Comparison of ENCODE assay signal across 22 mouse cellular contexts in the genomic region with DNA sequence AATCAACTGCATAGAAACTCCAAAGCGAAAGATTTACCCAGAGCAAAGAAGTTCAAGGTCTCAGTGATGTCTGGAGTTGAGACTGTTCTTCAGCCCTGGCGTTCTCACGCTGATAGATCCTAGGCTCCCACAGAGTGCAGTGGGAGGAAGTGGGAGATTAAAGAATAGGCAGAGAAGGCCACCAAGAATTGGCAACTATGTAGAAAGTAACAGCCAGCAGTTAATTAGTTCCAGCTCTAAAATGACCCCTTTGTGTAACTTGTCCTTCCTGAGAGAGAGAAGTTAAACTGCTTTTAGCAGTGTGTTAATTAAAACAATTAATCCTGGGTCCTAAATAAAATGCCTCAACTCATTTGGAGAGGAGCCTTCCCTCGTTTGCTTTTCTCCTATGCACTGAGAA.
DNase-seq lines count a peak whose midpoint lies in the region; ATAC-seq and TF ChIP-seq lines count a peak whose summit lies in the region.
"Had no signal": no experiment of that assay in that cellular context is flagged by ENCODE, and none has a peak within 500 bp of the region (broad histone marks: within the 10 kb centered on the region; RNA-seq: fewer than 3 reads in every experiment).

No protein-coding gene starts in this region.

- H3K27me3 ChIP-seq in forebrain, embryonic 16.5 days (replicated peaks; ENCODE audit: control insufficient read depth, insufficient read depth, low read length), result no peaks in the 10 kb centered on the region
- no peaks in the 10 kb centered on the region for H3K27me3 ChIP-seq in forebrain, embryonic 12.5 days
- no peaks in the 10 kb centered on the region for H3K27me3 ChIP-seq in limb, embryonic 10.5 days (ENCODE audit: low read depth, poor library complexity, severe bottlenecking)
- H3K27me3 ChIP-seq: forebrain, embryonic 13.5 days had no signal

- H3K9me3 ChIP-seq in forebrain, embryonic 16.5 days (ENCODE audit: control insufficient read depth, low read length), result no peaks in the 10 kb centered on the region
- no peaks in the 10 kb centered on the region for H3K9me3 ChIP-seq in forebrain, embryonic 12.5 days
- no peaks in the 10 kb centered on the region for H3K9me3 ChIP-seq in limb, embryonic 10.5 days (replicated peaks)
- H3K9me3 ChIP-seq: embryonic facial prominence, embryonic 10.5 days; forebrain, embryonic 13.5 days; heart, embryonic 10.5 days had no signal

- H3K4me1 ChIP-seq in forebrain, embryonic 16.5 days (replicated peaks; ENCODE audit: control insufficient read depth, insufficient read depth, low read length), result no peaks in the 10 kb centered on the region
- H3K4me1 ChIP-seq in forebrain, embryonic 12.5 days, result no peaks in the 10 kb centered on the region
- H3K4me1 ChIP-seq in limb, embryonic 10.5 days, result no peaks in the 10 kb centered on the region
- H3K4me1 ChIP-seq: embryonic facial prominence, embryonic 10.5 days; forebrain, embryonic 13.5 days; heart, embryonic 10.5 days had no signal

- no peak overlapping the region for H3K27ac ChIP-seq in forebrain, embryonic 16.5 days (ENCODE audit: low read length)
- no peak overlapping the region for H3K27ac ChIP-seq in forebrain, embryonic 12.5 days
- peak overlapping the region; percentile 61; the same call in 1 of the 2 replicates for H3K27ac ChIP-seq in layer of hippocampus, adult 2 months
- H3K27ac ChIP-seq in limb, embryonic 10.5 days, result no peak overlapping the region
- H3K27ac ChIP-seq: embryonic facial prominence, embryonic 10.5 days; forebrain, embryonic 13.5 days; heart, embryonic 10.5 days; hindbrain, embryonic 14.5 days had no signal

- WGBS in forebrain, embryonic 16.5 days, result 28% methylated on average over 4 of the region's 4 CpGs
- 37% methylated on average over 4 of the region's 4 CpGs for WGBS in forebrain, embryonic 12.5 days
- WGBS in limb, embryonic 10.5 days, result 38% methylated on average over 4 of the region's 4 CpGs

- no peak for TF ChIP-seq CTCF in layer of hippocampus, adult 2 months (conservative IDR thresholded peaks at IDR 0.05)
- TF ChIP-seq CTCF in brain, embryonic 14.5 days (IDR thresholded peaks at IDR 0.05; ENCODE audit: borderline replicate concordance, extremely low read depth, insufficient read depth, insufficient read length), result no peak

- no peak for TF ChIP-seq POLR2A in brain, embryonic 14.5 days (IDR thresholded peaks at IDR 0.05; ENCODE audit: borderline replicate concordance, extremely low read depth, insufficient read depth, insufficient read length, poor library complexity, severe bottlenecking)

- H3K4me2 ChIP-seq in forebrain, embryonic 16.5 days (ENCODE audit: low read length), result no peak overlapping the region
- no peak overlapping the region for H3K4me2 ChIP-seq in forebrain, embryonic 12.5 days
- H3K4me2 ChIP-seq: forebrain, embryonic 13.5 days; hindbrain, embryonic 14.5 days had no signal

- peak; percentile 62; the same call in 1 of the 2 replicates for ATAC-seq in forebrain, embryonic 16.5 days
- ATAC-seq in forebrain, embryonic 12.5 days (ENCODE audit: low FRiP score), result no peak
- ATAC-seq: activated CD4-positive, CD25-positive, alpha-beta regulatory T cell, adult 4 months; forebrain, embryonic 13.5 days; inflammation-experienced regulatory T-cells, adult 6 months; Patski had no signal

- no peak overlapping the region for H3K4me3 ChIP-seq in forebrain, embryonic 16.5 days (replicated peaks; ENCODE audit: low read length)
- no peak overlapping the region for H3K4me3 ChIP-seq in forebrain, embryonic 12.5 days (replicated peaks)
- no peak overlapping the region for H3K4me3 ChIP-seq in layer of hippocampus, adult 2 months
- no peak overlapping the region for H3K4me3 ChIP-seq in limb, embryonic 10.5 days
- H3K4me3 ChIP-seq: embryonic facial prominence, embryonic 10.5 days; forebrain, embryonic 13.5 days; heart, embryonic 10.5 days had no signal

- H3K36me3 ChIP-seq in forebrain, embryonic 16.5 days (ENCODE audit: control insufficient read depth, insufficient read depth), result no peaks in the 10 kb centered on the region
- H3K36me3 ChIP-seq in forebrain, embryonic 12.5 days (replicated peaks), result no peaks in the 10 kb centered on the region
- no peaks in the 10 kb centered on the region for H3K36me3 ChIP-seq in limb, embryonic 10.5 days
- H3K36me3 ChIP-seq: embryonic facial prominence, embryonic 10.5 days; heart, embryonic 10.5 days had no signal

- peak in 1 of 2 experiments; percentile 34 for DNase-seq in layer of hippocampus, adult 2 months (ENCODE audit: low spot score in 2 of 2)
- DNase-seq in layer of hippocampus, postnatal 36 days, result no peak
- peak; percentile 71 for DNase-seq in retina, postnatal 1 day
- DNase-seq in retina, embryonic 14.5 days (ENCODE audit: low spot score), result no peak
- peak; percentile 72 for DNase-seq in brain, embryonic 14.5 days (ENCODE audit: low read depth)
- DNase-seq in limb, embryonic 10.5 days (ENCODE audit: low spot score), result no peak
- DNase-seq: adrenal gland, postnatal 14 days; cerebellum, adult 18-20 months; cerebellum, postnatal 10 days; gastrocnemius, postnatal 10 days; heart, adult 18-20 months; heart, postnatal 10 days; heart, postnatal 4 days had no signal

- H3K9ac ChIP-seq in forebrain, embryonic 16.5 days (replicated peaks; ENCODE audit: low read depth, low read length), result no peak overlapping the region
- no peak overlapping the region for H3K9ac ChIP-seq in forebrain, embryonic 12.5 days
- H3K9ac ChIP-seq: forebrain, embryonic 13.5 days; hindbrain, embryonic 14.5 days had no signal

Comparison
In these comparisons a context has a peak if more than half of its experiments do, and no peak if none do; other contexts are left out.
1. DNase-seq: peak in retina, postnatal 1 day (single experiment) and brain, embryonic 14.5 days (single experiment); none in layer of hippocampus, postnatal 36 days (0 of 2), retina, embryonic 14.5 days (single experiment) and limb, embryonic 10.5 days (single experiment).